Mouse (Mus musculus): ENCODE results near the gene Gpr157. TPM values are rescaled to one million over a fixed set of nuclear protein-coding genes. Genes with fewer than 3 reads are reported as not detected.

The Gpr157 gene
- polyA plus RNA-seq, 1 experiment from 2014 or later: 1.7 TPM

DNA sequence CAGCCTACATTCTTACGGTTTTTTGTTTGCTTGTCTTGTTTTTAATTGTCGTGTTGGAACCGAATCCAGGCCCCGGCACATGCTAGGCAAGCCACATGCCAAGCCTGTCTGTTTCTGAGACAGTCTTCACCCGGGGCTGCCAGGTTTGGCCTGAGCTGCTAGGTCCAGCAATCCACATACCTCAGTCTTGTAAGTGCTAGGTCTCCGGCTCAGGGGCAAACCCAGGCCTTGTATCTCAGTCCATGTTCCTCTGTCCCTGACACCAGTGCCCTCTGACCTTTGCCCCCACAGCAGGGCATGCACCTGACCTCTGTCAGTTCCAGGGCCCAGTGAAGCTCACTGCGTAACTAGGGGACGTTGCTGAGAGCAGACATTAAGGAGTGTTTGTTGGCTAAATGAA is 41.4 kb downstream of the Gpr157 start:
- Histone ChIP-seq H3K9ac (no peak overlapping the region), H3K4me3 (replicated peaks) (no peak overlapping the region), H3K27ac (replicated peaks) (no peak overlapping the region), H3K36me3 (no peaks in the 10 kb centered on the region), H3K4me2 (replicated peaks) (no peak overlapping the region), H3K27me3 (no peaks in the 10 kb centered on the region), H3K4me1 (peaks cover 7% of the 10 kb centered on the region), H3K9me3 (replicated peaks) (no peaks in the 10 kb centered on the region)
- 57% methylated on average over 8 of the region's 8 CpGs for WGBS
- no peak for ATAC-seq (ENCODE audit: insufficient number of reproducible peaks, low FRiP score, low TSS enrichment, low read depth)

DNA sequence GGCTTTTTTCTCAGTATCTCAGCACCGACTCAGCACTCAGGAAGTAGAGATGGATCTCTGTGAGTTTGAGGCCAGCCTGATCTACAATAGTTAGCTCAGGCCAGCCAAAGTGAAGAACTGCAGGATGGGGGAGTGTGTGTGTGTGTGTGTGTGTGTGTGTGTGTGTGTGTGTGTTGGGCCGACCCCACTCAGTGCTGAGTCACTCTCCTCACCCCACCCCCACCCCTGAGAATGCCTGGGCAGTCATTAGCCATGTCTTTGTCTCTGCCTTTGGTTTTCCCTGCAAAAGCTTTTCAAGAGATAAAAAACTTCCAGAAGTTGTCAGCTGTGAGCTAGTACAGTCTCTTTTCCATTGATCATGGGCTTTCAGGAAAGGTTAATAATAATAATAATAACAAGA is 43.5 kb downstream of the Gpr157 start:
- 33% methylated on average over 2 of the region's 2 CpGs for WGBS

DNA sequence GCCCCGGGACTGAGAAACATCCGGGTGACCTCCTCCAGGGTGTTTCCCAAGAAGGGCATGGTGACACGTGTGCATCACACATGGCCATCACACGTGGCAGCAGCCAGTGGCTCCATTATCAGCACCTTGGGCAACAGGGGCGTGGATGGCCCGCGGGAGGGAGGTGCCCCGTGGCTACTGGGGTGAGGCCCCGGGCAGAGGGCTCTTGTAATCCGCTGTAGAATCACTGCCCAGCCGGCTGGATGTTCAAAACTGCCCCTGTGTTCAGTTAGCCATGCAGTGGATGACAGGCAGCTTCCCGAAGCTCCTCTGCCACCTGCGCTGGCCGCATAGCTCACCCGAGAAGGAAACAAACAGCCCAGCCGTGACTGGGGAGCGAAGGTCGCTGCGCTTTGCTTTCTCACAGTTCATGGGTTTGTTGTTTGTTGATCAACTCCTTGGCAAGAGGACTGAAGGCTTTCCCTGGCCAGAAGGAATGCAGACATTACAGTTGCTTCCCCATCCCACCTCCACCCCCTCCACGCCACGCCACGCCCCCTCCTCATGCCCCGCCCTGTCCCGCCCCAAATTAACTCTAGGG is 45.6 kb downstream of the Gpr157 start:
- H3K27me3 ChIP-seq: no peaks in the 10 kb centered on the region
- H3K4me2 ChIP-seq (replicated peaks): peak overlapping the region; percentile 44
- H3K27ac ChIP-seq (replicated peaks): no peak overlapping the region
- 29% methylated on average over 24 of the region's 24 CpGs for WGBS
- H3K4me3 ChIP-seq (replicated peaks): peak overlapping the region; percentile 19
- no peak overlapping the region for H3K9ac ChIP-seq
- H3K36me3 ChIP-seq: no peaks in the 10 kb centered on the region
- peaks cover 13% of the 10 kb centered on the region for H3K4me1 ChIP-seq
- H3K9me3 ChIP-seq (replicated peaks): no peaks in the 10 kb centered on the region
- ATAC-seq (ENCODE audit: insufficient number of reproducible peaks, low FRiP score, low TSS enrichment, low read depth): no peak

More for the DNA sequence above, 43.5 kb downstream of the Gpr157 start:
- H3K27ac ChIP-seq (replicated peaks): no peak overlapping the region
- no peak for ATAC-seq (ENCODE audit: insufficient number of reproducible peaks, low FRiP score, low TSS enrichment, low read depth)
- H3K4me1 ChIP-seq: peaks cover 7% of the 10 kb centered on the region
- no peak overlapping the region for H3K4me2 ChIP-seq (replicated peaks)
- H3K27me3 ChIP-seq: no peaks in the 10 kb centered on the region
- no peaks in the 10 kb centered on the region for H3K9me3 ChIP-seq (replicated peaks)
- H3K4me3 ChIP-seq (replicated peaks): no peak overlapping the region
- H3K9ac ChIP-seq: no peak overlapping the region
- no peaks in the 10 kb centered on the region for H3K36me3 ChIP-seq

DNA sequence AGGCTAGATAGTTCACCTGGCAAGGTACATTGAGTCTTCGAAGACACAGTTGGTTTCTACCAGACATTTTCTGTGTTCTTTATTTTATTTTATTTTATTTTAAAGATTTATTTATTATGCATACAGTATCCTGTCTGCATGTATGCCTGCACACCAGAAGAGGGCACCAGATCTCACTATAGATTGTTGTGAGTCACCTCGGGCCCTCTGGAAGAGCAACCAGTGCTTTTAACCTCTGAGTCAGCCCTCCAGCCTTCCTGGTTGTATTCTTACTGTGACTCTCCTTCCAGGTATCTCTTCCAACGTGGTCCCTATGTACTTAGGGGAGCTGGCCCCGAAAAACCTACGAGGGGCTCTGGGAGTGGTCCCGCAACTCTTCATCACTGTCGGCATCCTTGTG is 48.1 kb downstream of the Gpr157 start:
- H3K9ac ChIP-seq: no peak overlapping the region
- no peak overlapping the region for H3K27ac ChIP-seq (replicated peaks)
- 82% methylated on average over 7 of the region's 7 CpGs for WGBS
- H3K4me1 ChIP-seq: peaks cover 21% of the 10 kb centered on the region
- no peaks in the 10 kb centered on the region for H3K36me3 ChIP-seq
- H3K4me2 ChIP-seq (replicated peaks): no peak overlapping the region
- H3K27me3 ChIP-seq: no peaks in the 10 kb centered on the region
- H3K9me3 ChIP-seq (replicated peaks): no peaks in the 10 kb centered on the region
- no peak for ATAC-seq (ENCODE audit: insufficient number of reproducible peaks, low FRiP score, low TSS enrichment, low read depth)
- H3K4me3 ChIP-seq (replicated peaks): no peak overlapping the region

DNA sequence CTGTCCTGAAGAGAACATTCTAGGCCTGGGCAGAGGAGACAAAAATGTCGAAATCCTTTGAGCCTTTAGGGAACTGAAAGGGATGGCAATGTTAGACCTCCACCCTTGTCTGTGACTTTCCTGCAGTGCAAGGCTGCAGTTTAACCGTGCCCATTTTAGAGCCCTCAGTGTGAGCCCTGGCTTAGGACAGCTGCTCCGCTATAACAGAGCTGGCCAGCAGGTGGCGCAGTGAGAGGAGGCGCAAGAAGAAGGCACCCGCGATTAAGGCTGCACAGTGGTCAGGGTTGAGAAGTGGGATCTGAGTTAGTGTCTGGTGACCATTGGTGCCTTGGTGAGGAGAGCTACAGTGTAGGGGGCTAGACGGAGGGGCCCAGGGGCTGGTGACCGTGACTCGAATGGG is 49.5 kb downstream of the Gpr157 start:
- no peak overlapping the region for H3K4me2 ChIP-seq (replicated peaks)
- no peaks in the 10 kb centered on the region for H3K9me3 ChIP-seq (replicated peaks)
- H3K4me1 ChIP-seq: peaks cover 21% of the 10 kb centered on the region
- no peak overlapping the region for H3K9ac ChIP-seq
- no peak overlapping the region for H3K4me3 ChIP-seq (replicated peaks)
- WGBS: 6% methylated on average over 10 of the region's 10 CpGs
- H3K27ac ChIP-seq (replicated peaks): no peak overlapping the region
- ATAC-seq (ENCODE audit: insufficient number of reproducible peaks, low FRiP score, low TSS enrichment, low read depth): peak; percentile 45; the same call in 1 of the 2 replicates
- no peaks in the 10 kb centered on the region for H3K36me3 ChIP-seq
- H3K27me3 ChIP-seq: no peaks in the 10 kb centered on the region

DNA sequence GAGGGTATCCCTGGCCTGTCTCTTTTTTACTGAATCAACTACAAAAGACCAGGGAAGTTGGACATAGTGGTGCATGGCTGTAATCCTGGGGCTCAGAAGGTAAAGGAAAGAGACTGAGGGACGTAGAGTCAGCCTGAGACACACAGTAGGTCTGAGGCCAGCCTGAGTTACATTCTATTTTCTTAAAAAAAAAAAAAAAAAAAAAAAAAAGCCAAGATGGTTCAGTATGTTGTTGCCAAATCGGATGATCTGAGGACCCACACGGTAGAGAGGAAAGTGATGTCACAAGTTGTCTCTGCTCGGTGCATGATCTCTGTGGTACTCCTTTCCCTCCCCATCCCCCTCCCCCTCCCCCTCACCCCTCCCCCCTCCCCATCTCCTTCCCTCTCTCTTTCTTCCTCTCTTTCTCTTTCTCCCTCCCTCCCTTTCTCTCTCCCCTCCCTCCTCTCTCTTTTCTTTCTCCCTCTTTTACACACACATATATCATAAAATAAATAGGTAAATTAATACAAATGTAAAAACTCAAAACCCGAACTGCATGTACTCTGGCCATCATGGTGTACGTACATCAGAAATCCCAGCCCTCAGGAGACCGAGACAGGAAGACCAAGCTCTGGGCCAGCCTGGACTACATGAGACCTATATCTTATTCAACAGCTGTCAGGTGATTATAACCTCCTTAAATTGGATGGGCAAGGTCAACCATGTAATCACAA is 50.4 kb downstream of the Gpr157 start:
- Histone ChIP-seq H3K9ac (no peak overlapping the region), H3K4me1 (peaks cover 21% of the 10 kb centered on the region), H3K4me3 (replicated peaks) (no peak overlapping the region), H3K36me3 (no peaks in the 10 kb centered on the region), H3K27me3 (no peaks in the 10 kb centered on the region), H3K4me2 (replicated peaks) (peak overlapping the region; percentile 42; the same call in 1 of the 2 replicates), H3K27ac (replicated peaks) (no peak overlapping the region), H3K9me3 (replicated peaks) (no peaks in the 10 kb centered on the region)
- 82% methylated on average over 7 of the region's 7 CpGs for WGBS
- no peak for ATAC-seq (ENCODE audit: insufficient number of reproducible peaks, low FRiP score, low TSS enrichment, low read depth)

DNA sequence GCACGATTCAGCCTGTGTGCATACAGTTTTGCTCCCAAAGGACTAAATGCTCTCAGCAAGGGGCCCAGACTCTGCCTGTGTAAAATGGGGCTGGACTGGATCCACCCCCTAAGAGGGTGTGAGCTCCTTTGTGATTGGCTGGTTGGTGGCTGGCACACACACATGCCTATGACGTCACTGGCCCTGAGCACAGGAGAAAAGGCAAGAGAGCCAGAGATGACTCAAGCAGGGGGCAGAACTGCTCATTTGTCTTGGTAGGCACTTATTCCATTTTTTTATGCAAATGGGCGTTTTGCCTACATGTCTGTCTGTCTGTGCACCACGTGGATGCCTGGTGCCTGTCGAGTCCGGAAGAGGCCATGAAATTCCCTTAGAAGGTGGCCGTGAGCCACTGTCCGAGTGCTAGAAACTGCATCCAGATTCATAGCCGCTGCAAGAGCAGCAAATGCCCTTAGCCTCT is 50.9 kb downstream of the Gpr157 start:
- H3K9ac ChIP-seq: no peak overlapping the region
- H3K27ac ChIP-seq (replicated peaks): no peak overlapping the region
- H3K4me3 ChIP-seq (replicated peaks): peak overlapping the region; percentile 21
- peak overlapping the region; percentile 42 for H3K4me2 ChIP-seq (replicated peaks)
- H3K9me3 ChIP-seq (replicated peaks): no peaks in the 10 kb centered on the region
- WGBS: 14% methylated on average over 9 of the region's 9 CpGs
- H3K36me3 ChIP-seq: no peaks in the 10 kb centered on the region
- peaks cover 15% of the 10 kb centered on the region for H3K4me1 ChIP-seq
- H3K27me3 ChIP-seq: no peaks in the 10 kb centered on the region
- ATAC-seq (ENCODE audit: insufficient number of reproducible peaks, low FRiP score, low TSS enrichment, low read depth): peak; percentile 62; the same call in 1 of the 2 replicates

DNA sequence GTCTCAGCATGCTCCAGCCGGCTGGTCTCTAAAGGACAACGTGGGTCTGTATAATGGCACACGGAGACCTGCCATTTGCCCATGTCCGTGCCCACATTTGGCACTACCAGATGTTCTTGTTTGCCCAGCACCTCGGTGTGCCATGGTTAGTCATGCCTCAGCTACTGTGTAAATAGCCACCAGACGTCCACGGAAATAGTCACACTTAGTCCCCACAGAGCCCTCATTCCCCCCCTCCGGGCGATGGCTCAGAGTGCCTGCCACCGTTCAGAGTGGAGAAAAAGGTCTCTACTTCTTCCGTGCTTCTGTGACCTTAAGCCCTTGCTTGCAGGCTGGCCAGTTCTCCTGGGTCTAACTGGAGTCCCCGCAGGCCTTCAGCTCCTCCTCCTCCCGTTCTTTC is 51.9 kb downstream of the Gpr157 start:
- Histone ChIP-seq H3K36me3 (no peaks in the 10 kb centered on the region), H3K9me3 (replicated peaks) (no peaks in the 10 kb centered on the region), H3K9ac (no peak overlapping the region), H3K27me3 (no peaks in the 10 kb centered on the region), H3K27ac (replicated peaks) (no peak overlapping the region), H3K4me2 (replicated peaks) (no peak overlapping the region), H3K4me1 (peaks cover 14% of the 10 kb centered on the region), H3K4me3 (replicated peaks) (no peak overlapping the region)
- WGBS: 58% methylated on average over 13 of the region's 13 CpGs
- no peak for ATAC-seq (ENCODE audit: insufficient number of reproducible peaks, low FRiP score, low TSS enrichment, low read depth)

DNA sequence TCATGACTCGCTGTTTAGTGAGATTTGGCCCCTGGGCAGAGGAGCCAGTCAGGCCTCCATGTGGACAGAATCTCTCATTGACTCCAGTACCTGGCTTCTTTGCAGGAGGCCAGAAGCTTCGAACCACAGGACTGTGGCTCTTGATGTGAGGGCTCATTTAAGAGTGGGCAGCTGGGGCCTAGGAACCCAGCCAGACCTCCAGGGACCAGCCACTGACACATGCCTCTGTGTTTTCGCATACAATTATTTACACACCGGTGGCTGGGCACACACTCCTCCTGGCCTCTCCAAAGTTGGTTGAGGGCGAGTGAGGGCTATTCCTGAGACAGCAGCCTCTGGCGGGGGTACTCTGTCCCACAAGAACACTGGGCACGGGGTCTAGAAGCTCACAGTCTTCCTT is 53.2 kb downstream of the Gpr157 start:
- no peak for ATAC-seq (ENCODE audit: insufficient number of reproducible peaks, low FRiP score, low TSS enrichment, low read depth)
- Histone ChIP-seq H3K9me3 (replicated peaks) (no peaks in the 10 kb centered on the region), H3K36me3 (no peaks in the 10 kb centered on the region), H3K27ac (replicated peaks) (no peak overlapping the region), H3K4me1 (peaks cover 14% of the 10 kb centered on the region), H3K4me2 (replicated peaks) (no peak overlapping the region), H3K4me3 (replicated peaks) (no peak overlapping the region), H3K27me3 (no peaks in the 10 kb centered on the region), H3K9ac (no peak overlapping the region)
- 72% methylated on average over 7 of the region's 7 CpGs for WGBS

DNA sequence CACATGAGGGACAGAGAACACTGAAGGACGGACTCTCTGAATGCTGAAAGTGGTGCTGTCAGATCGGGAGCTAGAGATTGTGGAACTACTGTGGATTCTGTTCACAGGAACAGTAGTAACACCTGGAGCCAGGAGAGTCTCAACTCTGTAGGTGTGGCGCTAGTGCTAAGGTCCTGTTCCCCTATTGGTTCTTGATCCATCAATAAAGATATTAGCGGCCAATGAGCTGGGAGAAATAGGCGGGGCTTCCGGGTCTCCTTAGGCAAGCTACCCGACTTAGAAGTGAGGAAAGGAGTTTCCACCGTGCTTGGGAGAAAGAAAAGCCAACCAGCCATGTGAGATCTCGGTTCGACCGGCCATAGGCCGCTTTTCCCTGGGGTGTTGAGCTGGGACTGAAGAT is 57.1 kb downstream of the Gpr157 start:
- H3K9me3 ChIP-seq (replicated peaks): 0 out of 2 replicates have a peak, but pooled peaks cover 3% of the 10 kb centered on the region
- no peaks in the 10 kb centered on the region; the same call in 1 of the 2 replicates for H3K4me1 ChIP-seq
- H3K9ac ChIP-seq: no peak overlapping the region
- no peaks in the 10 kb centered on the region for H3K36me3 ChIP-seq
- ATAC-seq (ENCODE audit: insufficient number of reproducible peaks, low FRiP score, low TSS enrichment, low read depth): no peak
- WGBS: 24% methylated on average over 12 of the region's 12 CpGs
- H3K4me3 ChIP-seq (replicated peaks): no peak overlapping the region
- no peak overlapping the region for H3K27ac ChIP-seq (replicated peaks)
- no peak overlapping the region for H3K4me2 ChIP-seq (replicated peaks)
- no peaks in the 10 kb centered on the region for H3K27me3 ChIP-seq

DNA sequence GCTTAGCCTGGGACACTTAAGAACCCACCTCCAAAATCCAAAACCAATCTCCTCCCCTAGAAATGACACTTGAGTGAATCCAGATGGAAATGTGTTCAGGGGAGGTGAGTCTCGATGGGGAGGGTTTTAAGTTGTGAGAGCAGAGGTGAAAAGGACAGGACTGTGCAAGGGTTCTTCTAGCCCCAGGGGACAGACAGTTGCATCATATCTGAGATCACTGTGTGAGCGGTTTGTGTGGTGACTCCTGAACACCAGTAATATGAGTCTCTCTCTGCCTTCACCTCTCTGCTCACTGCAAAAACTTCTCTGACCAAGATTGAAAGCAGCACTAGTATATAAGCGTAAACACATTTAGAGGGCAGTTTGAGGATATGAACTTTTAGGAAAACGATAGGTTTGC is 59.1 kb downstream of the Gpr157 start:
- Histone ChIP-seq H3K4me3 (replicated peaks) (no peak overlapping the region), H3K36me3 (no peaks in the 10 kb centered on the region), H3K4me2 (replicated peaks) (no peak overlapping the region), H3K27me3 (no peaks in the 10 kb centered on the region), H3K27ac (replicated peaks) (no peak overlapping the region), H3K4me1 (no peaks in the 10 kb centered on the region; the same call in 1 of the 2 replicates), H3K9ac (no peak overlapping the region), H3K9me3 (replicated peaks) (0 out of 2 replicates have a peak, but pooled peaks cover 3% of the 10 kb centered on the region)
- WGBS: 51% methylated on average over 4 of the region's 4 CpGs
- no peak for ATAC-seq (ENCODE audit: insufficient number of reproducible peaks, low FRiP score, low TSS enrichment, low read depth)

Data from embryonic facial prominence, embryonic 15.5 days (tissue).